Mouse (Mus musculus): ENCODE results near the gene Olfr313.
"Not testable (repeated sequence)": the region's sequence is repeated elsewhere in the genome, so short reads cannot be mapped to it uniquely, and the experiment has no call there.

Olfr313 gene

DNA sequence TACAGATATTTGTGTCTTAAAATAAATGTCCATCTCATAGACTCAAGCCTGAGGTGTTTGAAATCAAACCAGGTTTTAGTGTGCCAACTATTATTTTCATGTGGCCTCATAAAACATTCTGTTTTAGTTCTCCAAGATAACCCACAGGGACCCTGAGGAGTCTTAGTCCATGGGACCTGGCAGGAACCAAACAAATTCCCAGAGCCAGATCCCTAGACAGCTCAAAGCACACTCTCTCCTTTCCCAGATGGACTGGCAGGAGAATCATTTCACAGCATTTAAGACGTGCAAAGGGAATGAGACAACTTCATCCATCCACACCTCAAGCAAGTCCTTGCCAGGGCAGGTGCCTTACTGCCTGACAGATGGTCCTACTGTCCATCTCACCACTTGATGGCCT is at the start of gene Olfr313:
TSS of gene Olfr313 (plus strand) at position 301 of the 400 bp plus-strand sequence.
- in situ Hi-C loops (cut with MboI; ENCODE audit: low pct_unique_long_range_greater_than_20kb in 1 of 2, low sequenced_read_pairs in 2 of 2, unreplicated experiment in 1 of 2), result not testable (repeated sequence)

DNA sequence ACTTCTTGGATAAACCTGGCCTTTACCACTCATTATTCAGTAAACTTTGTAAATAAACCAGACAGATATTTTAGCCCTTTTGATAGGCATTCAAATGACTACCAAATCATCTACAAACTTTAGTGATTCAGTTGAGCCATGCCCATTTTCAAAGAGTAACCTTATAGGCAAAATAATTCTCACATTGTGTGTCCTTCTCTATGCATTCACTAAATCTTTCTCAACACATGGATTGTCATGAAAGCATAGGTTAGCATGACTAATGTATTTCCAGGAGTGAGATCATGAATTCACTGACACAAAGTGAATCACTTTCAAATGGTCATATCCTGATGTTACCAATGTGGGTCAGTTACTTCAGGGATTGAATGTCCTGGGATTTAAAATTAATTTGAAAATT is 41.9 kb upstream of the Olfr313 start, which contains the start of gene Olfr315:
TSS of gene Olfr315 (plus strand) at position 301 of the 400 bp plus-strand sequence.
- in situ Hi-C loops (cut with MboI; ENCODE audit: low pct_unique_long_range_greater_than_20kb in 1 of 2, low sequenced_read_pairs in 2 of 2, unreplicated experiment in 1 of 2), result no loop called here

DNA sequence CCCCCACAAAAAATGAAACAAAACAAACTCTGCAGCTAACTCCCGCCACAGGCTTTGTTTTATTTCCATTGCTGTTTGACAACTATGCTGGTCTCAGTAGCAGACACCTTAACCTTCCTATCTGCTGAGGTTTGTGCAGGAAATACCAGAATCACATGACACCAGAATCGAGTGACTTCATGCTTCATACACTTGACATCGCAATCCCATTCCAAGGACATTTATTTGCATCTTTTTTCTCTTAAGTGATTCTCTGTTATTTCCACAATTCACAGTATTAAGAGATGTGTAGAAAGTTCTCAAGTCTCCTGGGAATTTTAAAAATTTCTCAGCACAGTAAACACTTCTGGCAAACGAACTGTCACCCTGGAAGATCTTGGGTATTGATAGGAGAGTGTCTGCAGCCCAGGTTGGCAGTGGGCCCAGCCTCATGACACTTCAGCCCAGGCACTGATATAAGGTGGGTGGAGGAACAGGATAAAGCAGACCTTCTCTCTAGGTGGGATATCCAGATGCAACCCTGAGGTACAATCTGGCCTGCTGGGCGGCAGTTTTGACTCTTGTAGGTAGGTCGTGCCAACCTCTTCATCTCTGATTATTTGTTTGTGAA is 32.2 kb upstream of the Olfr313 start, which contains the start of gene Olfr314:
TSS of gene Olfr314 (plus strand) at position 473 of the 610 bp plus-strand sequence.
- in situ Hi-C loops (cut with MboI; ENCODE audit: low pct_unique_long_range_greater_than_20kb in 1 of 2, low sequenced_read_pairs in 2 of 2, unreplicated experiment in 1 of 2), result no loop called here

DNA sequence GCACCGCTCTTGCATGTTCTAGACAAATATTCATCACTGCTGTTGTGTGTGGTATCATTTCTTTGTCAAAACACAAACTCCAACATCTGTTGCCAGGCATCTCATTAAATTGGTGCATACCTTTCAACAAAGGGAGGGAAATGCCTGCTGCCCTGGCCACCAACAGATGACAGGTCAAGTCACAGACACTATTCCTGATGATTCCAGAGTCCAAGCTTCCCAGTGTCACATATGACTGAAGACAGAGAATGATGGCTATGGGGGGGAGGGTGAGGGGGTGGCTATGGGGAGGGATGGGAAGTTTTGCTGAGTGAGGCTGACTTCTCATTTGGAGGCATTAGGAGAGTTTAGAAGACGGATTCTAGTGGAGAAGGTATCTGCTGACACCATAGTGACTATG is 30.6 kb upstream of the Olfr313 start:
- in situ Hi-C loops (cut with MboI; ENCODE audit: low pct_unique_long_range_greater_than_20kb in 1 of 2, low sequenced_read_pairs in 2 of 2, unreplicated experiment in 1 of 2), result no loop called here

DNA sequence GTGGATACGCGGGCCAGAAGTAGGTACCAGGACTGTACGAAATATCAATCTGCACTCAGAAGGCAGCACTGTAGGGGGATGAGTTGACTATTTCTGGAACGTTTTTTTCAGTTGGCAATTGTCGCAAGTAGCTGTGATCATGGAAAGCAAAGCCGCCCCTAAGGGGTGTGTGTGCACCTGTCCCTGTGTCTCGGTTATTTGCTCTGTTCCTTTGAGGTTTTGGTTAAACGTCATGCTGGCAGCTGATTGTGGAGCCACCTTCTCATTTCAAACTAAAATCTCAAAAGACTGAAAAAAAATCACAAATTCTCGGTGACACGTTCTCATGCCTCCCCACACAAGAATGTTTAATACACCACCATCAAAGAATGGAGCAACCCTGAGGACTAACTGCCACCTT is 27.1 kb upstream of the Olfr313 start:
- in situ Hi-C loops (cut with MboI; ENCODE audit: low pct_unique_long_range_greater_than_20kb in 1 of 2, low sequenced_read_pairs in 2 of 2, unreplicated experiment in 1 of 2), result no loop called here

DNA sequence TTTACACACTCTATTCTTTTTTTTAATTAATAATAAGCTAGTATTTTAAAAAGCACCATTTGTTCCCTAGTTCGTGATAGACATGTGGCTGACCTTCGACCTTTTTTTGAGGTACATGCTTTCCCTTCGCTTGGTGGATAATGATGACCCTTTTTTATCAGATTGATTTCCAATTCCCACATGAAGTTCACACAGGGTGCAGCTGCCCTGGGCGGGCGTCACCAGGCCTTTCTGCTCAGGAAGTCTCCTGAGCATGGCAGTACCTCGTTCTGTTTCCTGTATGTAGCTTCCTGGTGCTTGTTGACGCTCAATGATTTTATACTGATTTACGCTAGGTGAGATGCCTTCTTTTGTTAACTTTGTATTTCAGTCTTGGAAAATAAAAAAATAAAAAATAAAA is 26.5 kb upstream of the Olfr313 start:
- in situ Hi-C loops (cut with MboI; ENCODE audit: low pct_unique_long_range_greater_than_20kb in 1 of 2, low sequenced_read_pairs in 2 of 2, unreplicated experiment in 1 of 2), result no loop called here

DNA sequence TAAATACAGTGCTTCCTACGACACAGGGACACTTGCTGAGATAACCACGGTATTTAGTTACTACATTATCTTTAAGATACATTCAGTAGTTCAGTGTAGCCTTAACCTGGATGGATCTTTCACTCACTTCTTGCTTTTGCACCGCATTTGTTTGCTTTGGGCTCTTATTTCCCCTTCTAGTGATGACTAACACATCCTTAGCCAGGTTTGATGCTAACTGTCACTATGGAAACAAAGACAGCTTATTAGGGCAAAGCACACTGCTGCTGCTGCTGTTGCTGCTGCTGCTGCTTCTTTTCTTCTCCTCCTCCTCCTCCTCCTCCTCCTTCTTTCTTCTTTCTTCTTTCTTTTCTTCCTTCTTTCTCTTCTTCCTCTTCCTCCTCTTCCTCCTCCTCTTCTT is 25.3 kb upstream of the Olfr313 start:
- in situ Hi-C loops (cut with MboI; ENCODE audit: low pct_unique_long_range_greater_than_20kb in 1 of 2, low sequenced_read_pairs in 2 of 2, unreplicated experiment in 1 of 2), result no loop called here

DNA sequence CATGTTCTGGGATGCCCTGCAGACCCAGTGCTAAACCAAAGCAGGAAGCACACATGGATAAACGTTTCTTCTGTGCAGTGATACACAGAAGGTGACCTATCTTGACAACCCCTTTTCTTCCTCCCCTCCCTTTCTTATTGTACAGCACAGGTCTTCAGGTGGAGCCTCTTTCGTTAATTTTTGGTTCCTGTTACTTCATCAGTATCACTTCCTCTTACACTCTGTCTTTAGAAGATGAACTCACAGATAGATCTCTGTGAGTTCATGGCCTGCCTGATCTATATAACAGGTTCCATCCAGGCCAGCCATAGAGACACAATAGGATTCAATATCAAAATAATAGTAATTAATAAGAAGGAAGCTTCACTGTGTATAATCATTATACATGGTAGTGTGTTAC is 24.7 kb upstream of the Olfr313 start:
- in situ Hi-C loops (cut with MboI; ENCODE audit: low pct_unique_long_range_greater_than_20kb in 1 of 2, low sequenced_read_pairs in 2 of 2, unreplicated experiment in 1 of 2), result no loop called here

DNA sequence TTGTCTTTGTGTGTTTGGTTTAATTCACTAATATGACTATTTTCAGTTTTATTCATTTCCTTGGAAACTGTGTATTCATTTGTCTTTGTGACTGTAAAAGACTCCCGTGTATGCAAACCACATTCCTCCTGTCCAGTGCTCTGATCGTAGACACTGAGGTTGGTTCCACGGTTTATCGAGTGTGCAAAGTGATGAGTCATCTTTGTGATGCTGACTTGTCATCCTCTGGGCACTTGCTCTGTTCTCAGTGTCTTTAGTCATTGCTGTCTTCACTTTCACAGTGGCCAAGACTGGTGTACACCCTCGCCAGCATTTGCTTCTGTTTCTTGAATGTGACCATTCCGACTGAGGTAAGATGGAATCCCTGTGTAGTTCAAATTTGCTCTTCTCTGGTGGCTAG is 24.2 kb upstream of the Olfr313 start:
- in situ Hi-C loops (cut with MboI; ENCODE audit: low pct_unique_long_range_greater_than_20kb in 1 of 2, low sequenced_read_pairs in 2 of 2, unreplicated experiment in 1 of 2), result no loop called here

DNA sequence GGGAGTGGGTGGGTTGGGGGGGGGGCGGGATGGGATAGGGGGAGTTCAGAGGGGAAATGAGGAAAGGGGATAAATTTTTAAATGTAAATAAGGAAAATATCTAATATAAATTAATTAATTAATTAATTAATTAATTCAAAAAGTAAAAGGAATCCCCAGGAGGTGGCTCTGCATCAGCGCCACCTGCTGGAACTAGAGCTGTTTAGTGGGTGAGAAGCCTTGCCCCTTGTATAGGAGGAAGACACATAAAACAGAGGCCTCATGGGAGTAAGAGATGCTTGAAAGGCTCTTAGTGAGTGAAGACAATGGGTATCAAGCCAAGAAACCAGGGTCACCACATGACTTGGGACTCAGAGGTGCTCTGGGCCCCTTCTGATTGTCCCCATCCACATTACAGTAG is 18.9 kb upstream of the Olfr313 start:
- in situ Hi-C loops (cut with MboI; ENCODE audit: low pct_unique_long_range_greater_than_20kb in 1 of 2, low sequenced_read_pairs in 2 of 2, unreplicated experiment in 1 of 2), result no loop called here

DNA sequence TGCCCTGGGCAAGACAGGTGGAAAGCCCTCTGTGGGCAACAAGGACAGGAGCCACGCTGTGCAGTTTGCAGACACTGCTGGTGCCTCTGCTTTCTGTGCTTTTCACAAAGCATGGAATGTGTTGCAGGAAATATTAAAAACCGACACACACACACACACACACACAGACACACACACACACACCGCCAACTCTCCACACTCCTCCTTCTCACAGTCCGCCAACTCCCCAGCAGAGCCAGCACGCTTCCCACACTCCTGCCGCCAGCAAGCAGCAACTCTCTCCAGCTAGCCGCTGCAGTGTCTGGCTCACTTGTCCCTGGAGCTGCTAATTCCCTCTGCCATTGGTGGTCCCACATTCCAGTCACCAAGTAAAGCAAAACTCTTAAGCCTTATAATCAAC is 17.9 kb upstream of the Olfr313 start:
- in situ Hi-C loops (cut with MboI; ENCODE audit: low pct_unique_long_range_greater_than_20kb in 1 of 2, low sequenced_read_pairs in 2 of 2, unreplicated experiment in 1 of 2), result no loop called here

DNA sequence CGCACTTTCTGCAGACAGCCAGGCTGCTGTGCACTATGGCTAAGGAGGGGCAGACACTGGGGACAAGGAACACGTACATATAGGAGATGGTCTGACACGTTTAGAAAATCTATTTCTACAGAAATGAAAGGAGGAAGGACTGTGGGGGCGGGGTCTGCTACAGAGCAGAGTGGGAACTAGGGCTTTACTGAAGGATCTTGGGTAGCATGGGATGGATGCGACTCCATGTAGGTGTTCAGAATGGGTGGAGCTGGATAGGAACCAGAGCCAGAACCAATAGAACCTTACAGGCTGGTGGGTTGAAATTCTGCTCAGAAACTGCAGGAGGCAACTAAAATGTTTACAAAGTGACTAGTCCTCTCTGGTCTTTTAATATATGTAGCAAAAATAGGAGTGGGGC is 15.1 kb upstream of the Olfr313 start:
- in situ Hi-C loops (cut with MboI; ENCODE audit: low pct_unique_long_range_greater_than_20kb in 1 of 2, low sequenced_read_pairs in 2 of 2, unreplicated experiment in 1 of 2), result no loop called here

DNA sequence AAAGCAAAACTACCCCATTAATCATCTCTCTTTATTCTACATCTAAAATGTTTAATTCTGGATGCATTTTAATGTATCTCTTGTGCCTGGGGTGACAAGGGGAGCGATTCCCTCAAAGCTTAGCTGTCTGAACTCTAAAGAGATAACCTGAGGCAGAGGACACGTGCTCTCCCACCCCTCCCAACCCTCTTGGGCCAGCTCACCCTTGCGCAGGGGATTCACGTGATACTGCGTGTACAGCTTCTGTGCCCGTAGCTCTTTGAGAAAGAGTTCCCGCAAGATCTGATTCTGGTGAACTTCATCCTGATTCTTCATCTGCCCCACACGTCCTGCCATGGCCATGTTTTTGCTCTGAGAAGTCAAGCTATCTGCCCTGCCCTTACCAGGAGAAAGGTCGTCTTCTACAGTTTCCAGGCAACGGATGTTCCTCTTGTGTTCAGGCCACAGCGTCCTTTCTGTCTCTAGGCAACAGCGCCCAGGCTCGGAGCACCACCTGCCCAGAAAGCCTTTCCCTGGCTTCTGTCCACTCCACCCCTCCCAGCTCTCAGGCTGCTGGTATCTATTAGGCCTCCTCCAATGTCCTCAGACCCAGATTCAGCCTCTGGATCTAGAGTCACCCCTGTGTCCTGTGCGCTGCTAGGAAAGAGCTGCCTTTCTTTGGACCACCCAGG is 13.1 kb upstream of the Olfr313 start, which contains the start of gene Fam183b:
TSS of gene Fam183b (minus strand) at position 403 of the 671 bp plus-strand sequence.
- in situ Hi-C loops (cut with MboI; ENCODE audit: low pct_unique_long_range_greater_than_20kb in 1 of 2, low sequenced_read_pairs in 2 of 2, unreplicated experiment in 1 of 2), result no loop called here

DNA sequence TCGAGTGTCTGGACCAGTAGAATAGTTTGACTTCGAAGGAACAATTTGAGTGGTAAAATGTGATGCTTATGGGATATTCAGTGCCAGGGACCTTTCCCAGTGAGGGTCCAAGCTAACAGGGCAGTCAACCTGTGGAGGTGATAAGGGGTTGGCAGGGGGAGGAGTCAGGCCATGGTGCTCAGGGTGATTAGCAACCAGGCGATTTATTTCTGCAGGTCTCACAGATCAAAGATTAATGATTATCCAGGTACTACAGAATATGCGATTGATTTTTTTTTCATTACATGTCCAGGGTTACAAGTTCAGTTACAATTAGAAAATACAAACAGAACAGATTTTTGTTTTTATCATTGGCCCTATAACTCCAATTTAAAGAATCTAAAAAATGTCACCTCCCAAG is 10.9 kb upstream of the Olfr313 start:
- in situ Hi-C loops (cut with MboI; ENCODE audit: low pct_unique_long_range_greater_than_20kb in 1 of 2, low sequenced_read_pairs in 2 of 2, unreplicated experiment in 1 of 2), result no loop called here

DNA sequence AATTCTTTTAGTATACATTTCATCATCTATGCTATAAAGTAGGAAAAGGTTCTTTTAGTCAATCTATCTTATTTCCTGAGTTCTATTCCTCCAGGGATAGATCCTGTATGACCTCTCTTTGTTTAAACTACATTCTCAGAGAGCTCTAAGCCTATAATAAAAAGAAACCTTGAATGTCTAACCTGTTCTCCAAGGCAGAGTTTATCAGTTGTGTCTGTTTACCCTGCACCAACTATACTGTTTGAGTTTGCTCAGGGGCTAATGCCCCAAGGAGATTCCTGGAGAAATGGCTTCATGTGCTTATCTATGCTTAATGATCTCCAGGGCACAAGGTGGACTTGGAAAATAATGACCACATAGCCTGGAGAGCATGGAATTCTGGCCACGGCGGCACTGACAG is 10.4 kb upstream of the Olfr313 start:
- in situ Hi-C loops (cut with MboI; ENCODE audit: low pct_unique_long_range_greater_than_20kb in 1 of 2, low sequenced_read_pairs in 2 of 2, unreplicated experiment in 1 of 2), result no loop called here

DNA sequence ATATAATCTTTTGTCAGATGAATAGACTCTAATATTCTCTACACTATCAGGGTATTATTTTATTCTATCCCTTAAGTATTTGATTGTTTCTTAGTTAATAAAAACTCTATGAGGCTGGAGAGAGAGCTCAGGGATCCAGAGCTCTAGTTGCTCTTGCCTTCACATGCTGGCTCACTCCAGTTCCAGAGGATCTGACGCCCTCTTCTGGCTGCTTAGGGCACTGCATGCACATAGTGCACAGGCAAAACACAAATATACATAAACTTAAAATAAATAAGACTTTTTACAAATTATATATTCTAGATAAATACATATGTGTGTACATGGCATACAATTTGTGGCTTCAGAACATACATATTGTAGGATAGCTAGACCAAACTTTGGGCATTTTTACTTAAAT is 2.8 kb upstream of the Olfr313 start:
- in situ Hi-C loops (cut with MboI; ENCODE audit: low pct_unique_long_range_greater_than_20kb in 1 of 2, low sequenced_read_pairs in 2 of 2, unreplicated experiment in 1 of 2), result no loop called here

DNA sequence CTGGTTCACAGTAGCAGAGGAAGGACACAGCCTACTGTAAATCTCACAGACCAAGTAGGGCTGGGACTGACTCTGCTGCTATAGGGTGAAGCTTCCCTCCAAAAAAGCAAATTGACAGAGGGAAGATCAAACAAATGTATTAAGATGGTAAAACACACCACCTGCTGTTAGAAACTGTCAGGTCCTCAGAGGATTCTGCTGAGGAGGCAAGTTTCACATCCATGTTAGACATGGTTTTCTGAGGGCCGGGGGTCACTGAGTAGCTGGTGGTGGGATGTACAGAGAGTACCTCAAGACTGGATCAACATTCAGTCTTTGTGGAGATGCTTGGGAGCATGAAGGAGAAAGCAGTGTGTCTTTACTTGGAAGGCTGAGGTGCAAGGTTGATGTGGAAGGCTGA is 876 bp downstream of the Olfr313 start:
- in situ Hi-C loops (cut with MboI; ENCODE audit: low pct_unique_long_range_greater_than_20kb in 1 of 2, low sequenced_read_pairs in 2 of 2, unreplicated experiment in 1 of 2), result no loop called here

DNA sequence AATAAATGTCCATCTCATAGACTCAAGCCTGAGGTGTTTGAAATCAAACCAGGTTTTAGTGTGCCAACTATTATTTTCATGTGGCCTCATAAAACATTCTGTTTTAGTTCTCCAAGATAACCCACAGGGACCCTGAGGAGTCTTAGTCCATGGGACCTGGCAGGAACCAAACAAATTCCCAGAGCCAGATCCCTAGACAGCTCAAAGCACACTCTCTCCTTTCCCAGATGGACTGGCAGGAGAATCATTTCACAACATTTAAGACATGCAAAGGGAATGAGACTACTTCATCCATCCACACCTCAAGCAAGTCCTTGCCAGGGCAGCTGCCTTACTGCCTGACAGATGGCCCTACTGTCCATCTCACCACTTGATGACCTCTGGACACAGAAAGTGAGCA is 14.1 kb downstream of the Olfr313 start, which contains the start of gene Olfr312:
TSS of gene Olfr312 (plus strand) at position 301 of the 400 bp plus-strand sequence.
- in situ Hi-C loops (cut with MboI; ENCODE audit: low pct_unique_long_range_greater_than_20kb in 1 of 2, low sequenced_read_pairs in 2 of 2, unreplicated experiment in 1 of 2), result not testable (repeated sequence)

DNA sequence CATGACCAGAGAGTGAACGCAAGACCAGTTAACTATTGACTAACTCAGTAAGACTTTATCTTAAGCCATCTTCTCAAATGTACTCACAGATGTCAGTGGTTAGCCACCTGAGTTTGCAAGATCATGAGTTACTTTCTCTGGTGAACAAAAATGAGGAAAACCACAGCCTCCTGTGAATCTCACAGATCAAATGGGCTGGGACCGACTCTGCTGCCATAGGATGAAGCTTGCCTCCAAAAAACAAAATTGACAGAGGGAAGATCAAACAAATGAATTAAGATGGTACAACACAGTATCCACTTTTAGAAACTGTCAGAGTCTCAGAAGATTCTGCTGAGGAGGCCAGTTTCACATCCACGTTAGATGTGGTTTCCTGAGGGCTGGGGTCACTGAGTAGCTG is 15.0 kb downstream of the Olfr313 start:
- in situ Hi-C loops (cut with MboI; ENCODE audit: low pct_unique_long_range_greater_than_20kb in 1 of 2, low sequenced_read_pairs in 2 of 2, unreplicated experiment in 1 of 2), result no loop called here

DNA sequence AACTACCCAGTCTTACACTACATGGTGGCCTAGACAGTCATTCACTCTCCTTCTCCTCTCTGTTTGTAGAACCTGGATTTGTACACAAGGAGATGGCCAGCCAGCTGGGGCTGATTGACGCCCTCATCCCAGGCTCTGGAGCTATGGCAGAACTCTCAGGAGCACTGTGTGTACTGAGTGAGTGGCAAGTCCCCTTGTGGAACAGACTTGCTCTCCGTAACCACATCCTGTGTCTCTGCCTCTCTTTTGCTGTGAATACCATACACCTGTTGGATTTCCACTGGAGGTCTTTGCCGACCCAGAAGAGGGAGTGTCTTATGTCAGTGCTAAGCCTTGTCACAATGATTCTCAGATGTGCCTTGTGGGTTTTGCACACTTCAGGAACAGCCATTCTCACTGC is 17.7 kb downstream of the Olfr313 start:
- in situ Hi-C loops (cut with MboI; ENCODE audit: low pct_unique_long_range_greater_than_20kb in 1 of 2, low sequenced_read_pairs in 2 of 2, unreplicated experiment in 1 of 2), result not testable (repeated sequence)
